Mouse (Mus musculus) activated CD4-positive, CD25-positive, alpha-beta regulatory T cell, adult 9 weeks (primary cell): ENCODE measurements around the gene Gm21900. TPM values are rescaled to one million over a fixed set of nuclear protein-coding genes. Genes with fewer than 3 reads are reported as not detected.

Experiments
- polyA plus RNA-seq: library from polyadenylated mRNA; unstranded; fragments of 100-300 nt; shearing (Covaris generic); gene quantifications from one replicate; pipeline ENCODE4 v1.2.1, GENCODE M21; 2017

Gene Gm21900
- polyA plus RNA-seq: not detected

GRCm38 (mm10) chrY:10616061-10616460 is at the start of gene Gm21900:
TSS of gene Gm21900 (plus strand) at chrY:10616361.

Other genes with a start within 250 kb of the Gm21900 start
- not detected for gene Gm28510, start 203.6 kb upstream of the Gm21900 start, polyA plus RNA-seq
- not detected for gene Gm20737, start 80.3 kb upstream of the Gm21900 start, polyA plus RNA-seq
- gene Gm21775, start 62.9 kb upstream of the Gm21900 start, polyA plus RNA-seq: not detected
- gene Gm20777, start 136.1 kb downstream of the Gm21900 start, polyA plus RNA-seq: not detected